Comparison of ENCODE assay signal across 10 mouse cellular contexts in genomic region chr11:70608381-70609066, GRCm38 (mm10). TPM values are rescaled to one million over a fixed set of nuclear protein-coding genes. Genes with fewer than 3 reads are reported as not detected.
A peak's percentile ranks its signal among the peaks of the same experiment; 100 is the strongest.
DNase-seq lines count a peak whose midpoint lies in the region; ATAC-seq and TF ChIP-seq lines count a peak whose summit lies in the region.
"Had no signal": no experiment of that assay in that cellular context is flagged by ENCODE, and none has a peak within 500 bp of the region (broad histone marks: within the 10 kb centered on the region; RNA-seq: fewer than 3 reads in every experiment).

No protein-coding gene starts in this region.

- no peak overlapping the region for H3K4me2 ChIP-seq in hindbrain, embryonic 13.5 days

- H3K27ac ChIP-seq in ES-E14 (ENCODE audit: insufficient read depth, low read depth, low read length, poor library complexity, severe bottlenecking), result no peak overlapping the region
- no peak overlapping the region for H3K27ac ChIP-seq in hindbrain, embryonic 13.5 days

- peak overlapping the region; percentile 44; the same call in 1 of the 2 replicates for H3K9ac ChIP-seq in ES-E14 (ENCODE audit: insufficient read depth, low read depth, low read length, poor library complexity, severe bottlenecking)
- no peak overlapping the region for H3K9ac ChIP-seq in hindbrain, embryonic 13.5 days

- peaks cover 0 to 6% of the 10 kb centered on the region in 2 experiments; a peak in 1 of 4 replicates for H3K4me1 ChIP-seq in ES-E14 (ENCODE audit: control insufficient read depth in 2 of 2, insufficient read depth in 2 of 2, low read length in 2 of 2, poor library complexity in 1 of 2)
- H3K4me1 ChIP-seq in hindbrain, embryonic 13.5 days (replicated peaks), result no peaks in the 10 kb centered on the region

- peak overlapping the region; percentile 51 to 59; a peak in 3 of 4 replicates for H3K4me3 ChIP-seq in ES-E14 (ENCODE audit: insufficient read depth in 1 of 2, low read depth in 1 of 2, low read length in 2 of 2, poor library complexity in 1 of 2, severe bottlenecking in 1 of 2)
- no peak overlapping the region for H3K4me3 ChIP-seq in hindbrain, embryonic 13.5 days

- ATAC-seq in hindbrain, embryonic 13.5 days (ENCODE audit: low FRiP score), result no peak
- no peak for ATAC-seq in cerebellum, adult (ENCODE audit: insufficient number of reproducible peaks, low FRiP score, low TSS enrichment)

- no peaks in the 10 kb centered on the region for H3K27me3 ChIP-seq in hindbrain, embryonic 13.5 days

- peak; percentile 27 to 46 for DNase-seq in heart, postnatal 14 days
- no peak for DNase-seq in heart, adult 18-20 months
- peak; percentile 55 for DNase-seq in ES-E14 (ENCODE audit: low read depth, low spot score)
- peak; percentile 64 to 72 for DNase-seq in kidney, adult 8-10 months
- peak; percentile 51 for DNase-seq in naive thymus-derived CD4-positive, alpha-beta T cell, adult 2 months (ENCODE audit: low read depth)
- no peak for DNase-seq in left cerebral cortex, adult 18-20 months (ENCODE audit: low spot score in 2 of 2)

- H3K36me3 ChIP-seq in ES-E14 (ENCODE audit: control insufficient read depth, insufficient read depth, low read length, poor library complexity, severe bottlenecking), result peaks cover 65% of the 10 kb centered on the region
- peaks cover 99% of the 10 kb centered on the region for H3K36me3 ChIP-seq in hindbrain, embryonic 13.5 days

- no peaks in the 10 kb centered on the region for H3K9me3 ChIP-seq in ES-E14 (ENCODE audit: control insufficient read depth, insufficient read depth, low read depth, low read length)
- no peaks in the 10 kb centered on the region for H3K9me3 ChIP-seq in hindbrain, embryonic 13.5 days

- intact Hi-C loops in heart, postnatal 14 days (cut with DNase I), result loop anchor here (10.0 kb wide), 1 partner anchor 174 kb away; the partner anchor contains the start of gene Arrb2

- WGBS in hindbrain, embryonic 13.5 days, result 88% methylated on average over 26 of the region's 26 CpGs

- in situ Hi-C loops in ES-E14 (cut with MboI; ENCODE audit: low sequenced_read_pairs in 2 of 2, unreplicated experiment in 2 of 2), result no loop called here

TF ChIP-seq in ES-E14, 5 proteins besides CTCF, POLR2A, EP300 and RAD21:
- TF ChIP-seq ZC3H11A (IDR thresholded peaks at IDR 0.05; ENCODE audit: borderline replicate concordance, low read depth, low read length) (no peak), CHD2 (IDR thresholded peaks at IDR 0.05; ENCODE audit: low read depth, low read length) (no peak), HCFC1 (IDR thresholded peaks at IDR 0.05; ENCODE audit: borderline replicate concordance, insufficient read depth, low read length) (no peak), ZNF384 (IDR thresholded peaks at IDR 0.05; ENCODE audit: low read depth, low read length) (no peak), MAFK (IDR thresholded peaks at IDR 0.05; ENCODE audit: insufficient read depth, low read depth, low read length) (no peak)

RNA-seq across cellular contexts. Expression of gene 4930544D05Rik, which starts 7.1 kb away (rescaled TPM):
- total RNA-seq in heart, postnatal 14 days (2021), result not detected
- total RNA-seq in heart, adult 18-20 months (2021), result not detected
- 0.45 and 0.53 TPM in 2 replicates for total RNA-seq in ES-E14 (2012; rRNA removed)
- not detected in 2 replicates for polyA plus RNA-seq in hindbrain, embryonic 13.5 days (2015; fragmentation: Nextera tagmentation; extraction: Ambion mirVana)
- total RNA-seq in left cerebral cortex, adult 18-20 months (2021), result under 1 TPM in 1 of 2 experiments, not detected in 1; 0.65 TPM
- total RNA-seq: neutrophil, adult 5-6 weeks had no signal
- polyA plus RNA-seq: intestine, embryonic 14.5 days had no signal

RNA-seq across cellular contexts. Expression of gene Chrne, which starts 10.5 kb away (rescaled TPM):
- total RNA-seq in heart, postnatal 14 days (2021), result not detected
- total RNA-seq in heart, adult 18-20 months (2021), result not detected
- 1.2 TPM in 1 of 2 replicates, not detected in the other for total RNA-seq in ES-E14 (2012; rRNA removed)
- not detected in 2 replicates for polyA plus RNA-seq in hindbrain, embryonic 13.5 days (2015; fragmentation: Nextera tagmentation; extraction: Ambion mirVana)
- under 1 TPM in 1 of 2 experiments, not detected in 1; 0.63 TPM for total RNA-seq in left cerebral cortex, adult 18-20 months (2021)

RNA-seq across cellular contexts. Expression of gene Gp1ba, which starts 30.4 kb away (rescaled TPM):
- under 1 TPM; 0.17 to 0.22 TPM for total RNA-seq in heart, postnatal 14 days (2021)
- total RNA-seq in heart, adult 18-20 months (2021), result under 1 TPM; 0.21 to 0.35 TPM
- 0.45 and 0.85 TPM in 2 replicates for total RNA-seq in ES-E14 (2012; rRNA removed)
- polyA plus RNA-seq in hindbrain, embryonic 13.5 days (2015; fragmentation: Nextera tagmentation; extraction: Ambion mirVana), result 0.16 and 0.21 TPM in 2 replicates
- not detected for total RNA-seq in left cerebral cortex, adult 18-20 months (2021)

RNA-seq across cellular contexts. Expression of gene Rnf167, which starts 38.5 kb away (rescaled TPM):
- 10 to 100 TPM; 52.0 to 54.4 TPM for total RNA-seq in heart, postnatal 14 days (2021)
- total RNA-seq in heart, adult 18-20 months (2021), result 10 to 100 TPM; 51.4 to 63.0 TPM
- 113 and 157 TPM in 2 replicates for total RNA-seq in ES-E14 (2012; rRNA removed)
- 109 TPM in 2 replicates for polyA plus RNA-seq in hindbrain, embryonic 13.5 days (2015; fragmentation: Nextera tagmentation; extraction: Ambion mirVana)
- total RNA-seq in left cerebral cortex, adult 18-20 months (2021), result 10 to 100 TPM; 86.4 to 90.1 TPM

RNA-seq across cellular contexts. Expression of gene Slc25a11, which starts 38.8 kb away (rescaled TPM):
- 100 to 1,000 TPM; 438 to 444 TPM for total RNA-seq in heart, postnatal 14 days (2021)
- total RNA-seq in heart, adult 18-20 months (2021), result 100 to 1,000 TPM; 619 to 711 TPM
- total RNA-seq in ES-E14 (2012; rRNA removed), result 84.5 and 97.4 TPM in 2 replicates
- 159 and 173 TPM in 2 replicates for polyA plus RNA-seq in hindbrain, embryonic 13.5 days (2015; fragmentation: Nextera tagmentation; extraction: Ambion mirVana)
- 100 to 1,000 TPM; 120 to 124 TPM for total RNA-seq in left cerebral cortex, adult 18-20 months (2021)

Comparison
In these comparisons a context has a peak if more than half of its experiments do, and no peak if none do; other contexts are left out.
1. DNase-seq: peak in heart, postnatal 14 days (2 of 2), ES-E14 (single experiment), kidney, adult 8-10 months (2 of 2) and naive thymus-derived CD4-positive, alpha-beta T cell, adult 2 months (single experiment); none in heart, adult 18-20 months (0 of 2) and left cerebral cortex, adult 18-20 months (0 of 2).